Mouse (Mus musculus) limb, embryonic 12.5 days (tissue): ENCODE measurements at regions not wholly inside any gene's neighbourhood (a gene's known extent, or its start where the extent isn't known, plus 50 kb on each side); places are given as distances from the start of the nearest gene placed in this dataset.
A peak's percentile ranks its signal among the peaks of the same experiment; 100 is the strongest.

ENCODE experiments used
- ATAC-seq: fragments of 200-750 bp; cut with Nextera tagmentation; 2 replicates; pipeline ENCODE4 v1.8.0; 2017; ENCODE audit warnings: low read depth, moderate TSS enrichment; ENCODE audit not compliant: insufficient number of reproducible peaks, insufficient read depth, low FRiP score, low TSS enrichment
- H3K27ac ChIP-seq: fragments of 300-500 bp; sonication (generic); 2 replicates; pipeline ENCODE4 v1.5.1; 2016; ENCODE audit warnings: mild to moderate bottlenecking, moderate library complexity
- H3K27me3 ChIP-seq: fragments of 300-500 bp; sonication (generic); 2 replicates; pipeline ENCODE4 v1.6.1; 2016; ENCODE audit warnings: mild to moderate bottlenecking, moderate library complexity
- H3K36me3 ChIP-seq: fragments of 300-500 bp; sonication (generic); 2 replicates; pipeline ENCODE4 v1.6.1; 2016; ENCODE audit warnings: mild to moderate bottlenecking, moderate library complexity
- H3K4me1 ChIP-seq: fragments of 300-500 bp; sonication (generic); replicated peaks from 2 replicates; pipeline ENCODE4 v1.6.1; 2016
- H3K4me2 ChIP-seq: fragments of 300-500 bp; sonication (generic); 2 replicates; pipeline ENCODE4 v1.6.1; 2016; ENCODE audit warnings: mild to moderate bottlenecking, moderate library complexity
- H3K4me3 ChIP-seq: fragments of 300-500 bp; sonication (generic); replicated peaks from 2 replicates; pipeline ENCODE4 v1.5.1; 2016; ENCODE audit warnings: mild to moderate bottlenecking
- H3K9ac ChIP-seq: fragments of 300-500 bp; sonication (generic); replicated peaks from 2 replicates; pipeline ENCODE4 v1.6.1; 2016; ENCODE audit warnings: mild to moderate bottlenecking, moderate library complexity
- H3K9me3 ChIP-seq: fragments of 300-500 bp; sonication (generic); 2 replicates; pipeline ENCODE4 v1.6.1; 2016; ENCODE audit warnings: mild to moderate bottlenecking, moderate library complexity
- WGBS: fragments of 180-500 bp; shearing (Covaris S2); methylation state at CpG from one replicate; pipeline ENCODE4 v1.1.7; 2016; 5-methylcytosine and 5-hydroxymethylcytosine counted together

- Histone ChIP-seq H3K27me3 (no peaks in the 10 kb centered on the region), H3K36me3 (no peaks in the 10 kb centered on the region), H3K4me2 (no peak overlapping the region), H3K4me3 (no peak overlapping the region), H3K9me3 (peaks cover 12% of the 10 kb centered on the region), H3K9ac (no peak overlapping the region), H3K4me1 (peaks cover 16% of the 10 kb centered on the region), H3K27ac (no peak overlapping the region)
- ATAC-seq: no peak
- WGBS: 99% methylated on average over 2 of the region's 2 CpGs
These were observed 75.8 kb upstream of the Pias1 start for GRCm38 (mm10) chr9:63063525-63063924.

DNA sequence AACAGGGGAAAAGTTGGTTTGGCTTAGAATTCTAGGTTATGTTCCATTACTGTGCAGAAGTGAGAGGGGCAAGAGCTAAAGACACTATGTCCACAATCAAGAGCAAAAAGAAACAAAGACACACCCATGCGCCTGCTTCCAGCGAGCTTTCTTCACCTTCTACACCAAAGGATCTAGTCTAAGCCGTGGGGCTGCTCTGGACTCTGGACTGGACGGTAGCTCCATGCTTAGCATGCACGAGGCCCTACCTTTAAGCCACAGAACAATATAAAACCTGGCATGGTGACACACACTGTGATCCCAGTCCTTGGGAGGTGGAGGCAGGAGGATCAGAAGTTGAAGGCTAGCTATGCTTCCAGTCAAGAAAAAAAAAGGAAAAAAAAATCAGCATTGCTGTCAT is 73.0 kb upstream of the Pias1 start:
- H3K27me3 ChIP-seq: no peaks in the 10 kb centered on the region
- peaks cover 12% of the 10 kb centered on the region for H3K9me3 ChIP-seq
- H3K4me2 ChIP-seq: no peak overlapping the region
- H3K27ac ChIP-seq: no peak overlapping the region
- no peak overlapping the region for H3K4me3 ChIP-seq
- no peak for ATAC-seq
- no peaks in the 10 kb centered on the region for H3K36me3 ChIP-seq
- WGBS: 88% methylated on average over 5 of the region's 5 CpGs
- H3K4me1 ChIP-seq: peaks cover 18% of the 10 kb centered on the region
- H3K9ac ChIP-seq: no peak overlapping the region

DNA sequence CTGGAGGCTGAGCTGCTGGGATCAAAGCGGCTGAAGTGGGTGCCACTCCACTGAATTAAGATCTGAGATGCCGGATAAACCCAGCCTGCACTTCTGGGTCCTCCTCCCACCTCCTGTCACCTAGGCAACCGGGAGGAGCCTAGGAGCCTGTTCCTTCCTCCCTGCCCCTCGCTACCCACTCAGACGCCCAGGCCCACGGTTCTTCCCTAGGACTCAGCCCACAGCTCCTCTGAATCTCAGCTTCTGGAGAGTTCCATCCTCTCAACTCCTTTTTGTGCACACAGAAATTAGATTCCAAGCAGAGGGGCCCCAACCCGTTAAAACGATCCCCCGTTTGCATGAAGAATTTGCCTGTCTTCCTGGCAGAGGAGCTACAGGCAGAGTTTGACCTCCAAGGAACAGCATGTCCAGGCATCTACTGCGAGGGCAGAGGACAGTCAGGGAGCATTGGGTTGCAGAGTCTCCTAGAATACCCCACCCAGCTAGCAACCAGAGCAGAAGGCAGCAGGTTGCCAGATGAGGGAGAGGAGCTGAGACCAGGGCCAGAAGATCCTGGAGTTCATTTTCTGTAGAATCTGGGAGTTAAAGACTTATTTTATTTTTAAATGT is 71.6 kb upstream of the Pias1 start:
- peaks cover 13% of the 10 kb centered on the region for H3K4me1 ChIP-seq
- H3K27ac ChIP-seq: no peak overlapping the region
- peaks cover 12% of the 10 kb centered on the region for H3K9me3 ChIP-seq
- WGBS: 3% methylated on average over 10 of the region's 10 CpGs
- no peak for ATAC-seq
- H3K4me2 ChIP-seq: peak overlapping the region; percentile 50
- H3K27me3 ChIP-seq: no peaks in the 10 kb centered on the region
- H3K9ac ChIP-seq: no peak overlapping the region
- H3K36me3 ChIP-seq: no peaks in the 10 kb centered on the region
- peak overlapping the region; percentile 15 for H3K4me3 ChIP-seq

DNA sequence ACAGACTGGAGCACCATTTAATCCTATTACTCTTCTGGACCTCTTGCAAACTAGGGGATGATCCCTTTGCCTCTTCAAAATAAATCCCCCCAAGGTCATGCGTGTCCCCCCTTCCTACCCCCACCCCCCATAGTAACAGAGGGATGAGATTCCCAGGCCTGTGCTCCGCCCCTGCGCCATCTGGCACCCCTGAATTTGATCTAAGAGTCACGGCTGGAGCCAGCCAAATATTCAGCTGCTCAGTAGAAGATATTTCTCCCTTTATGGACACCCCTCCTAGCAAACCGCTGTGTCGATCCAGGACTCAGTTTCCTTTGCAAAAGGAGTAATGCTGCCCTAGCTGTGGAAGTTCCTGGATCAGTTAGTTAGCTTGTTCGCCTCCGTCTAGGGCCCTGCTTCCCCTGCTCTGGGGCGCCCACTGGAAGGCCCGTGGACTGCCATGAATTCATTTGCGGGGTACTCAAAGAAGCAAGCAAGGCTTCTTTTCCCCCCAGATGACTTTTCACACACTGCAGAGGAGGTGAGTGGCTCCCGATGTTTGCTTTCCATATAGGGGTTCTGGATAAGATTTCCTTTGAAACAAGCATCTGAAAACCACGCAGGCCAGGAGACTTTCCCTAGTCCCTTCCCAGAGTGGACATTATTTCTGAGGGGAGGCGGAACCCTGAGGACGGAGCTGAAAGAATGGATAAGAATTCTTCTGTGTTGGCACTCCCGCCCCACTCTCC is 70.9 kb upstream of the Pias1 start:
- Histone ChIP-seq H3K4me3 (peak overlapping the region; percentile 15), H3K27ac (no peak overlapping the region), H3K9me3 (peaks cover 12% of the 10 kb centered on the region), H3K9ac (0 out of 2 replicates have a peak overlapping the region, but pooled peaks have one; percentile 24), H3K27me3 (no peaks in the 10 kb centered on the region), H3K4me2 (peak overlapping the region; percentile 50), H3K36me3 (no peaks in the 10 kb centered on the region), H3K4me1 (peaks cover 13% of the 10 kb centered on the region)
- no peak for ATAC-seq
- WGBS: 35% methylated on average over 16 of the region's 16 CpGs

DNA sequence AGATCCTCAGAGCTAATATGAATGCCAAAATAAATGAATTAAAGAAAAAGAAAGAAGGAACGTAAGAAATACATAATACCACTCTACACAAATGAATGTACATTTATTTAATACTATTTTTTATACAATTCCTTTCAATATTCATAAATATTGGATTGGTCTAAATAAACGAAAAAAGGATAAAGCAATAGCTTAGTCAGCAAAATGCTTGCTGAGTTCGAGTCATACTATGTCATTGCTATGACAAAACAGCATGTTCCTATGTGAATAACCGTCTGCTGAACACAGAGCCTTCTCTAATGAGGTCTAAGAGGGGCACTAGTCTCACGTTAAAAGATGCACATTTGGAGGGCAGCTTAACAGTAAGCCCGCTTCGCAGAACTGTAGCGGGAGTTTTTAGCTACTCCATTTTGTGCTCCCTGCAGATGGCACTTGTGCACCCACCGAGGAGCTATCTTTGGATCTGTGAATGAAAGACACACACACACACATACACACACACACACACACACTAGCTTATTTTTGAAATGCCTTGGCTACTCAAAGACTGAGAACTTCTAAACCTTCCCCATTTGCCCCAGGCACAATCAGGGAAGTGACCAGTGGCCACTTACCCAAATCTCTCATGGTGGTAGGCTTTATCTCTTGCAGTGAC is 69.1 kb upstream of the Pias1 start:
- H3K4me3 ChIP-seq: no peak overlapping the region
- H3K4me1 ChIP-seq: peaks cover 13% of the 10 kb centered on the region
- H3K36me3 ChIP-seq: no peaks in the 10 kb centered on the region
- 81% methylated on average over 9 of the region's 9 CpGs for WGBS
- no peaks in the 10 kb centered on the region for H3K27me3 ChIP-seq
- no peak overlapping the region for H3K4me2 ChIP-seq
- no peak overlapping the region for H3K9ac ChIP-seq
- no peaks in the 10 kb centered on the region for H3K9me3 ChIP-seq
- H3K27ac ChIP-seq: no peak overlapping the region
- ATAC-seq: no peak

GRCm38 (mm10) chr9:63052181-63052580 is 64.5 kb upstream of the Pias1 start:
- no peak for ATAC-seq
- Histone ChIP-seq H3K9ac (no peak overlapping the region), H3K4me1 (no peaks in the 10 kb centered on the region), H3K4me2 (no peak overlapping the region), H3K9me3 (no peaks in the 10 kb centered on the region), H3K27me3 (no peaks in the 10 kb centered on the region), H3K4me3 (no peak overlapping the region), H3K27ac (peak overlapping the region; percentile 23; the same call in 1 of the 2 replicates), H3K36me3 (no peaks in the 10 kb centered on the region)
- 63% methylated on average over 4 of the region's 4 CpGs for WGBS

- no peak for ATAC-seq
- no peaks in the 10 kb centered on the region for H3K4me1 ChIP-seq
- WGBS: 78% methylated on average over 4 of the region's 4 CpGs
- H3K9me3 ChIP-seq: no peaks in the 10 kb centered on the region
- no peak overlapping the region for H3K4me3 ChIP-seq
- no peak overlapping the region for H3K4me2 ChIP-seq
- H3K27ac ChIP-seq: no peak overlapping the region
- H3K27me3 ChIP-seq: no peaks in the 10 kb centered on the region
- H3K36me3 ChIP-seq: no peaks in the 10 kb centered on the region
- no peak overlapping the region for H3K9ac ChIP-seq
These were observed 63.9 kb upstream of the Pias1 start for GRCm38 (mm10) chr9:63051631-63052030.

GRCm38 (mm10) chr9:63049290-63049689 is 61.6 kb upstream of the Pias1 start:
- 87% methylated on average over 5 of the region's 5 CpGs for WGBS
- H3K27ac ChIP-seq: no peak overlapping the region
- no peaks in the 10 kb centered on the region for H3K9me3 ChIP-seq
- ATAC-seq: no peak
- no peaks in the 10 kb centered on the region for H3K27me3 ChIP-seq
- H3K4me1 ChIP-seq: no peaks in the 10 kb centered on the region
- H3K4me3 ChIP-seq: no peak overlapping the region
- H3K9ac ChIP-seq: no peak overlapping the region
- no peak overlapping the region for H3K4me2 ChIP-seq
- no peaks in the 10 kb centered on the region for H3K36me3 ChIP-seq

DNA sequence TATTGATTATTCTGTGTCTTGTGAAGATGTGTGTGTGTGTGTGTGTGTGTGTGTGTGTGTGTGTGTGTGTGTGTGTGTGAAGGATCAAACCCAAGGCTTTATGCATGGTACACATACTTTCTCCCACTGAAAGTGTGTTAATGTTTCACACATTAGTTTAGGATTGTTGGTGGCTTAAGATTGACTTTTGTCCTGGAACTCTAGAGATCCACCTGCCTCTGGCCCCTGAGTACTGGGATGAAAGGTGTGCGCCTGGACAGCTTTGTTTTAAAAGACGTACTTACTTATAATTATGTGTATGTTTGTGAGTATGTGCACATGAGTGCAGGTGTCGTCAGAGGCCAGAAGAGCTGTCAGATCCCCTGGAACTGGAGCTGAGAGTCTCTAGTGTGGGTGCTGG is 59.3 kb upstream of the Pias1 start:
- Histone ChIP-seq H3K4me2 (no peak overlapping the region), H3K9me3 (no peaks in the 10 kb centered on the region), H3K9ac (no peak overlapping the region), H3K36me3 (no peaks in the 10 kb centered on the region), H3K27ac (no peak overlapping the region), H3K4me3 (no peak overlapping the region), H3K4me1 (peaks cover 6% of the 10 kb centered on the region; the same call in 1 of the 2 replicates), H3K27me3 (no peaks in the 10 kb centered on the region)
- no peak for ATAC-seq
- 86% methylated on average over 3 of the region's 3 CpGs for WGBS

DNA sequence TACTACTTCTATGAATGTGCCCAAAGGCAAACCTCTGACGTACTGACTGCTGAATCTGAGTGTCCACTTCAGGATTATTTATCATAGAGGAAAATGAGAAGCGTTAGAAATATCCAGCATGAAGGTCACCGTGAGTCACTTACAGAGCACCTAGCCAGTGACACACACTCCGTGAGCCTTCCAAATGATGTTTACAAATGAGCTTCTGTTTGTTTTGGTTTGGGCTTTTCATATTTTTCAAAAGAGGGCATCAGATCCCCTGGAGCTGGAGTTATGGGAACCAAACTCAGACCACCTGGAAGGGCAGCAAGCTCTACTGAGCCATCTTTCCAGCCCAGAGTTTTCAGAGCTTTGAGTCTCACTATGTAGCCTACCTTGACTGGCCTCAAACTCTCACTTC is 57.8 kb upstream of the Pias1 start:
- Histone ChIP-seq H3K36me3 (no peaks in the 10 kb centered on the region), H3K27me3 (no peaks in the 10 kb centered on the region), H3K4me2 (no peak overlapping the region), H3K9me3 (no peaks in the 10 kb centered on the region), H3K9ac (no peak overlapping the region), H3K4me3 (no peak overlapping the region), H3K27ac (no peak overlapping the region), H3K4me1 (peaks cover 6% of the 10 kb centered on the region; the same call in 1 of the 2 replicates)
- WGBS: 91% methylated on average over 4 of the region's 4 CpGs
- no peak for ATAC-seq

DNA sequence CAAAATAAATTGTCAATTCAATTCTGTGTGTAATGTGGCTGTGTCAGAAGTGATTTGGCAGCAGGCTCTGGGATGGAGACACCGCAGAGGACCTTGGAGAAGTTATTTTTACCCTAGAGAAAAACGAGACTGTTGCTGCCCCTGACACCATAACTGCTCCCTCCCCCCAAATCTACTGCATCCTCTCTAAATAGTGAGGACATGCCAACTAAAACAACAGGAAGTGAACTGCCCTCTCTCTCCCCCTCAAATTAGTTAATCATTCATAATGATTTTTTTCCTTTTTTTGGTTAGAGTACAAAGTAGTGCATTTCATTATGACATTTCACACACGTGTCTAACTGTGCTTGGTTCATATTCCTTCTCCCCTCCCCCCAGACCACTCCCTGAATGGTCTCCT is 55.6 kb upstream of the Pias1 start:
- Histone ChIP-seq H3K9me3 (no peaks in the 10 kb centered on the region), H3K9ac (no peak overlapping the region), H3K4me3 (no peak overlapping the region), H3K4me2 (no peak overlapping the region), H3K4me1 (peaks cover 6% of the 10 kb centered on the region; the same call in 1 of the 2 replicates), H3K27me3 (no peaks in the 10 kb centered on the region), H3K36me3 (no peaks in the 10 kb centered on the region), H3K27ac (no peak overlapping the region)
- ATAC-seq: no peak
- 47% methylated on average over 3 of the region's 3 CpGs for WGBS
